Mouse (Mus musculus) ovary, adult 18-20 months (tissue): ENCODE measurements around the gene Smad1.

Source experiments
- DNase-seq: peaks from one replicate; pipeline ENCODE4 v3.0.0; 2022; ENCODE audit warnings: low spot score, mixed read lengths

Gene Smad1

DNA sequence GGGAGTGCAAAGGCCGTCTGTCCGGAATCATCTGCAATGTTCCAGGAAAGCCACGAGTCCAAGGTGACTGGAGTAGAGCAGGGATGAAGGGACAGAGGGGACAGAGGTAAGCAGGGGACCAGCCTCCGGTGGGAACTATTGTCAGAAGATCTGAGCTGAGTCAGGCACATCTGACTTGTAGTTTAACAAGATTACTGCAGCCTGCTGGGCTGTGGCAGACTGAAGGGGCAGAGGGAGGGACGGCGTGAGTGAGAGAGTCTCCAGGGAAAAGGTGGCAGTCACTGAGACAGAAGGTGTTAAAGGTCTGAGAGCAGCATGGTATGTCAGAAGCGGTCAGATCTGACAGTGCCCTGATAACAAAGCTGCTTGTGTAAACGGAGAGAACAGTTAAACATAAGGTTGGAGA is 16.5 kb downstream of the Smad1 start:
- DNase-seq = no peak

DNA sequence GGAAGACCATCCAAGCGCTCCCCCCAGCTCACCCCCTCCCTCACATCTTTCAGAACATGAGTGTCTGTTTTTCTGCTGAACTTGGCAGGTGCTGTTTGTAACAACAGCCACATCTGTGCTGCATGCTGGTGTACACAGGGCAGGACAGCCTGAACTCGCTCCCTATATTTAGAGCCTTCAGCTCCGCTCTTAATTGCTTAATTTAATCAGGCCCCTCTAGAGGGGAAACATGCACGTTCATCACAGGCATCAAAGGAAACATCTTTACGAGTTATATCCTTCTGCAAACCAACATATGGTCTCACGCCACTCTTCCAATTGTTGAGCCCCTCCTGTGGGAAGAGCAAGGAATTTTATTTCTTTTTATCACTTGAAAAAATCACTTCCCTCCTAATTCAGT is 17.5 kb downstream of the Smad1 start:
- no peak for DNase-seq

DNA sequence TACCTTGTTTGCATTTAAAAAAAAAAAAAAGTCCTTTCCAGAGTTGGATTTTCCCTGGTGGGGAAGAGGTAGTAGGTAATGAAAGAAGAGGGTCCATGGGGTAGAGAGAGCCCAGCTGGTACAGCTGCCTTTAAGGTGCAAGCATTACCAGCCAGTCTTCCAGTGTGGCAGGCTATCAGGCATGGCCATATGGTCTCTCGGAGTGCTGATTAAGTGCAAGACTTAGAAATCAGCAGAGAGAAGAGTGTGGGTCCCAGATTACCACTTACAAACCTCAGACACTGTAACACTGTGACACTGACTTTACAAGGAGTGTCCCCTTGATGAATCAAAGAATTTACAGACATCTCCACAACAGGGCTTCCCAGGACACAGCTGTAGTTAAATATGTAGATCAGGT is 18.9 kb downstream of the Smad1 start:
- DNase-seq = no peak

DNA sequence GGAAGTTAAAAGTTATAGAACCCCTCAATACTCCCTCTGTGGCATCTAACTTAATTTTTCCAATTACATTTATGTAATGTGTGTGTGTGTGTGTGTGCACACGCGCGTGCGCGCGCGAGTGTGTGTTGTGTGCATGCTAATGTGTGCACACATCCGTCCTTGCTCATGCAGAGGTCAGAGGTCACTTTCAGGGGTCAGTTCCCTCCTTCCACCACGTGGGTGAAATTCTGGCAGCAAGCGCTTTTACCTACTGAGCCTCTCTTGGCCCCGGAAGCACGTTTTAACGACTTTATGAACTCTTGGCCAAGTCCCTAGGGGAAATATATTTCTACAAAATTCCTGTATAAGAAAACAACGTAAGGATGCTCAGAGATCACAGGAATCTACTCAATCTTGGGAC is 19.3 kb downstream of the Smad1 start:
- no peak for DNase-seq

DNA sequence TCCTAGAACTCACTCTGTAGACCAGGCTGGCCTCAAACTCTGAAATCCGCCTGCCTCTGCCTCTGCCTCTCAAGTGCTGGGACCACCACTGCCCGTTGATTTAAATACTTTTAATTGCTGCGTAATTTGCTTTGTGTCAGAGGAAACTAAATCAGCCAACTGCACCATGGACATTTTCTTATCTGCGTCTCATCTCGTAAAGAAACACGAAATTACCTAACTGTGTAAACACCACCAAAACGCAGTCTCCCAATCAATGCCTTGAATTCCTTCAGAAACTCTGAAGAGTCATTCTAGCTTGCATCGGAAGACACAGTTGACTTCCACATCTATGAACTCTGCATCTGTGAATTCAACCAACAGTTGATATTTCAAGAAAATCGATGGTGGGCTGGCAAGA is 22.7 kb downstream of the Smad1 start:
- DNase-seq = no peak

DNA sequence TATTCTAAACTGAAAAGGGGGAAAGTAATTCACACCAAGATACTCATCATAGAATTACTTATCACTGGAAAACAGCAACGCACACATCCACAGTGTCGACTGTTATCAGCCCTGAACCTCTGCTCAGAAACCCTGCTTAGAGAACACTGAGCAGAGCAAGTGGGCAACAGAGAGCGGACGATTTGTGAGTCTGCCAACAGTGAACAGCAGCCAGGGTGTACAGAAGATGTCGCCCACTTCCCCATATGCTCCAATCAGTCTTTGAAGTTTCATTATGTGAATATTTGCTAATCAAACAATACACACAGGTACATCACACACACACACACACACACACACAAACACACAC is 23.6 kb downstream of the Smad1 start:
- DNase-seq = no peak

DNA sequence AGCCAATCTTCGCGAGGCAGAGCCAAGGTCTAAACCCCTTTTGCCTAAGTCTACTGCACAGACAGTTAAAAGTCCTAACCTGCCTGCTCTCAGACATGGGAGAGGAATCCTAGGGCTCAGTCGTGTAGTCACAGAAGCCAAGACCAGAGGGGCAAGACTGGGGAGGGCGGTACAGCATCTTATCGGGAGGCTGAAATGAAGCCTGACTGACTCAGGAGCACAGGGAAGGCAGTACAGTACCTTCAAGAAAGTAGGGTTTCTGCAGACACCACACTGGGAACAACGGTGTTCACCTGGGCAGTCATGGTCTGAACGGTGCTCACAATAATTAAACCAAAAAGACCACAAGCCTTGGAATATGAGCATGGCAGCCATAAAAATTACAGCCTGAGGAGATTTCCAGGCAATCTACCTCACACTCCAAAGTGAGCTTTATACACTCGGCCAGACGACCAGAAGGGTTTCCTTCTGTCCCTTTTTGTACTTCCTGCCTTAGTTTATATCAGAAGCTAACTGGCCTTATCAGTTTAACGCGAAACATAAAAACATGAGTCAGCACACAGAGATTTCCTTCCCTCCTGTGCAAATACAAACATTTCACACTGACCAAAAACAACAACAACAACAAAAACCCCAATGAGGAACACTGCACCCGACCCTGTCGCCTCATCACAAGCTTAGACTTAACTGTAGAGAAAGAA is 24.1 kb downstream of the Smad1 start:
- no peak for DNase-seq

DNA sequence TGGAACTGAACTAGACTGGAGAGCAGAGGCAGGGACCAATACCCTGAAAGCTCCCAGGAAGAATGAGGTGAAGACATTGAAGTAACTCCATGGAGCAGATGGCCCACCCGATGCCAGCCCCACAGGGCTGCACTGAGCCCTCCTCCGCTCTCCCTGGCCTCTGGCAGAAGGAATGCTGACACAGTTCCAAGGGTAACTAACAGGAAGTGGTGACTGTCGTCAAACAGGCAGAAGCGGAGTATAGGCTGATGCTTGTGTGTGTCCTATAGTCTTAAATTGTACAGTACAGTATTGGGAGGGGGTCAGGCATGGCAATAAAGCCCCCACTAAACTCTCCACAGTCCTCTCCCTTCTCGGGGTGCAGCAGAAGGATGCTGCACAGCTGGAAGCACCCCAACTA is 24.9 kb downstream of the Smad1 start:
- no peak for DNase-seq

DNA sequence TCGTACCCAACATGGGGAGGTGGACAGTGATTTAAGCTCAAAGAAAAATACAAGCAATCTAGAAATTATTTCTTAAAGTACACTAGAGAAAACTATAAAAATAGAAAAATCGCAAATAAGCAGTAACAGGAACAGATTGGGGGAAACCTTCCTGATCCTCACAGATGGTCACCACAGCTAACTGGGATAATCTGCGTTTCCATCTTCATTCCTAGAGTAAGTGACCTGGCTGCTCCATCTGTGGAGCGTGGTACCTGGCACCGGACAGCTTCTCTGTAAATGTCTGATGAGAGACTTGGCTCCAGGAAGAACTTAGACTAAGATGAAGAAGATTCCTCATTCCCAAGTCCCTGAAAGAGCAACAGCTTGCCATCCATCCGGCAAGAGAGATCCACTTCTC is 25.8 kb downstream of the Smad1 start:
- no peak for DNase-seq

DNA sequence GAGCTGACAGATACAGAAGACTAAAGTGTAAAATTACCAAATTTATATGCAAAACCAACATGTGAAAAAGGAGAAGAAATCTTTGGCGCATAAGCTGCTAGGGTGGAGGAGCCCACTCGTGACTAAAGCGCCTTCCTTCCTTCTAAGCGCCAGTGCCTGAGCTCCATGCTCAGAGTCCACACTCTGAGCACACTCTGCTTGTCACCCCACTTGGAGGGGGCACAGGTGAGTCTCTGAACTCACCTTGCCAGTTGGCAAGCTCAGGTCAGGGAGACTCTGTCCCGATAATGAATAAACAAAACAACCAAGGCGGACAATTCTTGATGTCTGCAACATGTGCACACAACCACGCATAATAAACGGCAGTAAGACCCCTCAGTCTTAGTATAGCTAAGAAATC is 26.4 kb downstream of the Smad1 start:
- DNase-seq = no peak

DNA sequence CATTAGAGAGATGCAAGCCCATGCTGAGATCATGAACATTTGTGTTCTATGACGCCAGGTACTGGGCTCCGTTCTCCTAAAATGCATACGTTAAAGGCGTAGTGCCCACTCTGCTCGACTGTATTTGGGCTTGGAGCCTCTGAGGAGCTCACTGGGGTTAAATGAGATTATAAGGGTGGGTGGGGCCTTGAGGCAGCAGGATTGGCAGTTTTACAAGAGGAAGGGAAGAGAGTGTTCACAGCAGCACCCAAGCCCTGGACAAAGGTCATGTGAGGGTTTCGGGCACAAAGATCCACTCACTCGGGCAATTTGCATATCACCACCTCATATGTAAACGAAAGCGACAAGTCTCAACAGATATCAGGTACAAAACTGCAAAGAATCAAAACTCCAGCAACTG is 26.8 kb downstream of the Smad1 start:
- DNase-seq = no peak

DNA sequence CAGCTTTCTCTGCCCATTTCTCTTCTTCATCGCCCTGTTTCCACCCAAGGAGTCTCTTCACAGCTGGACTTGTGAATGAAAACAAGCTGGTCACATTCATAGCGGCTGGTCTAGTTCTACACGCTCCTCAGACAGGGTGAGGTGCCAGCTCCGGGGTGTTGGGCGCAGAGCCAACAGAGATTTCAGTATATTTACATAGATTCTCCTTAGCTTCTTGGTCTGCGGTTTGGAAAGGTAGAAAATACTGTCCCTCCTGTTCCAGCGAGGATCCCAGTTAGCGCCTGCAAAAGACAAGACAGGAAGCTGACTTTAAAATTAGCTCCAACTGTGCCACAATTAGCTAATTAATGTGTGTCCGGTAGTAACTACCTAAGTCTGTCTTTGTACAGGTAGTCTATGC is 27.2 kb downstream of the Smad1 start:
- DNase-seq = no peak

DNA sequence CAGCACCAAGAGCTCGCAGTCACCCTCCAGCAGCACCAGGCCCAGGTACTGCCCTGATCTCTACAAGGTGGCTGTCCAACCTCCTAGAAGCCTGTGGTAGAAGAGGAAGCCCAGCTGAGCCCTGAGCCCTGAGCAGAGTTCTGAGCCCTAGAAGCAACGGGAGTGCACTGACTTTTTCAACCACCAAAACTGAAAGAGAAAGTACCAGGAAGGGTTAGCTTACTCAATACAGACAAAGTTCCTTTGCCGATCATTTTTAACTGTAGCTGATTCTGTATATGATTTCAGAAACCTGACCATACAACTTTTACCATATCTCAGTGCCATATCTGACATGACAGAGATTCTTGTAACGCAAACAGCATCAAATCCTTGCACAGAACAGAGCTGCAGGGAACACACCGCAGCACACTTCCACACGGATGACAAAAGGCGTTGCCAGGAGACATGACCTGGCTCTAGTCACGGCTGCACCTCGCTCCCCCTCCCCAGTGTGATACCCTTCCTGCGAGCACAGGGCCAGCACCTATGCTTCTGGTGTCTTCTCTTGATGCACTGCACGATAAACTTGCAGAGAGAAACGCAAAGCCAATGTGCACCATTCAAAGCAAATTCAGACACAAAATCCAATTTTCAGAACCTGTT is 28.6 kb downstream of the Smad1 start:
- no peak for DNase-seq

DNA sequence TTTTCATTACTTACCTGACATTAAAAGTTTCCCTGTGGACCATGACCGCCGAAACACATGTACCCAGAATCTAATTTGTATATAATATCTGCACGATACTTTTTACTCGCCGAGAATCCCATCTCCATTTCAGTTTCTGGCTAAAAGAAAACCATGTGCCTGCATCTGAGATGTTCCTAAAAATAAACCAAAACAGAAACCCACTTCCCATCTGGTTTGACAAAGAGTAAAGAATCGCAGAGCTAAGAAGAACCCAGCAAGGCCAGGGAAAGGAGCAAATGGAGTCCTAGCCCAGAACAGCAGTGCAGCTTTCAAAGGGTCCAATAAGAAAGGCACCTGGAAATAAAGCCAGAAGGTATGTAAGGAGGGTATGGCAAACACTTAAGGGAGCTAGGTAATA is 30.2 kb downstream of the Smad1 start:
- DNase-seq = no peak

DNA sequence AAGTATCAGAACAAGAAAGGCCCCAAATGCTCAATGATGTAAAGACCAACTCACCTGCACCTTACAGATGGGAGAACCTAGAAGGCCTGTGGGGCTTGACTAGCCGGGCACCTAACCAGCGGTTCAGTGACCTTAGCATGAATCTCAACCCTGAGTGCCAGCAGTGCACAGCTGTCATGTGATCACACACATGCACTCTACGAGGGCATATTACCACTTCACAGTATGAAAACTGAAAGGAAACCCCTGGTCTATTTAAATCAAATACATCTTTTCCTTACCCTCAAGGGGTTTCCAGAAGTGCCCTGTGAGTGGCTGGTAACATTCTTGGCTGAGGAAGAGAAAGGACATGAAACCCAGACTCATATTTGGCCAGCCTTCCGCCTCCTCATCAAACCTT is 31.4 kb downstream of the Smad1 start:
- DNase-seq = no peak

DNA sequence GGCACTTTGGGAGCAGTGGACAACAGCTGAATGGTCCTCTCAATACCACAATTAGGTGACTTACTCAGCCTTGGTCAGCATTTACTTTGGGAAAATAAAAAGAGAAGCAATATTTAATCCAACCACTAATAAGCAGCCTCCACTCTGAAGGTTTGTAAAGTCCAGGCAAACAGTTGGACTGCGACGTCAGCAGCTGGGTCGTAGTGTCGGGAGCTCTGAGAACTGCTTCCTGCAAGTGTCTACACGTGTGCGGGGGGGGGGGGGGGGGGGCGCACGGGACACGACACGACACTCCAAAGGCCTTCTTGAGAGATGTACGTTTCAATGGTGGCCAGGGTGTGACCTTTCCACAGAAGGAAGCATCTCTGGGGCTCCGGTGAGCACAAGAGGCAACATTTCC is 32.0 kb downstream of the Smad1 start:
- no peak for DNase-seq

DNA sequence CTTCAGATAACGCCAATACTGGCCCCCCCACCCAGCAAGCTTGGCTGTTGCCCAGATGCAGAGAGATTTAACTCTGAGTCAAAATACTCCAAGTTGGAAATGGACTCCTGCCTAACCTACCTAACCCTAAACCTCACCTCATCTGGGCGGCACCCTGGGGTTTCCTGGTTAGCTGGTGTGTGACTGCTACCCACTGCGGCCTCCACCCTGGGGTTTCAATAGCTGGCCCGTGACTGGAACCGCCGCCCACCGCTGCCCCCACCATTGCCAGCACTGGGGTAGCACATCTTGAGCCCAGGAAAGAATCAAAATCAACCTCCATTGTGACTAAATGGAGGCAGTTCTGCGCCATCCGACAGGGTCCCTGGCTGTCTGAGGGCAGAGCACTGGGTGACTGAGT is 33.1 kb downstream of the Smad1 start:
- no peak for DNase-seq

DNA sequence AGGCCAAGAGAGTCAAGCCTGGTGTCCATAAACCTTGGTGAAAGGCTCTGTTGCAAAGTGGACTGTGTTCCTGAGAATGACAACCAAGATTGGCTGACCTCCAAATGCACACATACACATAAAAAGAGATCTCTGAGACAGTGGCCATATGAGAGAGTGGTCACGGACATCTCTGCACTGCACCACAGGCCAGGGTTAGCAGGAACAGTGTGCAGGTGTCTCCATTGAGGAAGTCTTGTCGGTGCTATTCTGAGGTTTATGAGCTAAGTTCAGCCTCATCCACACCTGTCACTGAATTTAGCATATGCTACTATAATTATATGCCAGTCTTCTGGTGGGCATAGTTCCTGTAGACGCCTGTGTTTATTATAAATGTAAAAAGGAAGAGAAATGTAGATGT is 33.6 kb downstream of the Smad1 start:
- DNase-seq = no peak

DNA sequence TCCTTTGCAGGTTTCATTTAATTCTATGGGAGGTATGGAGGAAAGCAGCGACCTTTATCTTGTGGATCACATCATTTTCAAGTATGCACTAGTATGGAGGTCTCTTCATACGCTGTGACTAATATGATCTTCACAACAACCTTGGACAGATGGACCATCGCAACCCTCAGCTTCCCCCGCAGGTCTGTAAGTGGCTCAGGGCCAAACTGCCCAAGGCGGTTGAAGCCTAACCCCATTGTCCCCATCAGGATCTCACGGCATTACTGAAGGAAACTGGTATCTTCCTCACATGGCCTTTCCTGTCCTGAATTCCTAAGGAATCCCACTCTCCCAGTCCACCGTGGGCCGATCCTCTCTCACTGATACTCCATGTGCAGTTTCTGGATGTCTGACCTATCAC is 34.5 kb downstream of the Smad1 start:
- no peak for DNase-seq

DNA sequence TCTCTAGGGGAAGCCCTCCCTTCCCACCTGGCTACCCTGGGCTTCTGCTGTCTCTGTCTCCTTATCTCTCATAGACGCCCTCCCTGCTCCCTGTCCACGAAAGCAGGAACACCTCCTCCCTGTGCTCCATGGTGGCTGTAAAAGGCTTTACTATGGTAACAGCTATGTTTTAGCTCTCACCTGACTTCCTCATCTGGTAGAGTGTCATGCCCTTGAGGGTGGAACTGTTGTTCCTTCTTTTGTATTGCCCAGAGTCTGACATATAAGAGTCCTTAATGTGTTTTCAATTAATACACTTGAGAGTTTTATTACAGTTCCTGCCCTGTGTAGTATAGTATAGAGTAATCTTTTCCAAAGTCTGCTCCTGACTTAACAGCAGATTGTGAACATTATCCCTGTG is 36.9 kb downstream of the Smad1 start:
- no peak for DNase-seq

DNA sequence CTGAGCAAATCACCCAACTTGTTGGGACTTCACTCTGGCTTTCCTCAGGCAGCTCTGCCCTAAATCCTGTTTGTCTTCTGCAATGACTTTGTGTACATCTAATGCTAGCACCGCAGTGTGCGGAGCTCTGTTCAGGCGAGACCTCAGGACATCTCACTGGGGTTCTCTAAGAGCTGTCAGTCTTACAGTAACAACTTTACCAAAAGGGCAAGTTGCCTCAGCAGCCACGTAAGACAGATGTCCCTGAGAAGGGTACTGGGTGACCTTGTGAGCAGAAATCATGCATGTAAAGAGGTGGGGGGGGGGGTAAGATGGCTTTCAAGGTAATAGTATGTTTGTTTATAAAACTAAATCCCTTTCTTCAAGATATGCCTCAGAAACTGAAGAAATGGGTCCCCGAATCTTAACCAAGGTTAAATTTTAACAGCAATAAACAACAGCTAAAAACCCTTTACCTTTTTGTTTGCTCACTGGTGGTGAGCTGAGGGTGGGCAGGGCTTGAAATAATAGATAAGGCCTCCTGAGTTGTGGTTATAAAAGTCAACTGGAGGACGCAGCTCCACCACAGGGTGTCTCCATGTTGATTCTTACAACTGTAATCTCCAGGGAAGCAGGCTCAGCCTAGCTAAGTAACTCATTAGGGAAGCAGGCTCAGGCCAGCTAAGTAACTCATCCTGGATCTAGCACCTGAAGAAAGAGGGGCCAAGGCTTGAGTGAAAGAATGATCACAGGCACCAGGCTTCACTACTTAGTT is 38.4 kb downstream of the Smad1 start:
- no peak for DNase-seq

DNA sequence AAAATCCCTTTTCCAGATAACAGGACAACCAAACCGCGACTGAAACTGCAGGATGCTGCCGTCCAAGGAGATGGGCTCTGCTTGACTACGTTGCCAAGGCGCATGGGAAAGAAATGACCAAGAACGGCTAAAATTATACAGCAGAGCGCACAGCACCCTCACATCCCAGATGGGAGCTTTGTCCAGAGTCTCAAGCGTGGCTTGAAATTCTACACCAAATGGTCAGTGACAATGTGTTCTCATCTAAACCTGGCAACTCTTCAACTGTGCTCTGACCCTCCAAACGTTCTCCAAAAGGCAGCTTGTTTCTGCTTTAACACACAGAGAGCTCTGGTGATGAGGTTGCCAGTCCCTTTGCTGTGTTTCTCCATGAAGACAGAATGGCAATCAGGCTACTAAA is 39.0 kb downstream of the Smad1 start:
- no peak for DNase-seq

DNA sequence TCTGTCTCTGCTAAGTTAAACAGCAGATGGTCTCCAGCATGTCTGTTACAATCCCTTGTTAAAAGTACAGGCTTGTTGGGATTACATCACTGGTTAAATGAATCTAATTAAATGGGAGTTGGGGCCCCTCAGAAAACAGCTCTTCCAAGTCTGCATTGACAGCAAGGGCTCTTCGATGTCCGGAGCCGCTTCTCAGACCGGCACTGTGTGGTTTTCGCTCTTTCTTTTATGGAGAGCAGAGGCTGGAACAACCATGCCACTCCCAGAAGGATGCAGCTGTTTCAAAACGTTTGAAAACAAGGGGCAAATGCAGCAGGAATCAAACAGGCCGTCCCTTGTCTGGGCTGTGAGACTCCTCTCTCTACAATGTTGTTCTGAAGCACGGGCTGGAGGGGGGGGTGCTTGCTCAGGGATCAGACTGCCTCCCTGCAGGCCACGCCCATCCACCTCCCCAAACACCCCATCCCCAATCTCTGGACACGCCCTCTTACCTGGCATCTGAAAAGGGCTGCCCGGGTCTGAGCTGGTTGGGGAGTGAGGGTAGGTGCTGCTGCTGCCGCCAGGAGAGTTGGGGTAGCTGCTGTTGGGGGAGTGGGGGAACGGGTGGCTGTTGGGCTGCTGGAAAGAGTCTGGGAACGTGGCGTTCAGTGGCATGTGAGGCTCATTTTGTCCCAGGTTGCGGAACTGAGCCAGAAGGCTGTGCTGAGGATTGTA is 43.4 kb downstream of the Smad1 start:
- DNase-seq = no peak
